In the genomic region with DNA sequence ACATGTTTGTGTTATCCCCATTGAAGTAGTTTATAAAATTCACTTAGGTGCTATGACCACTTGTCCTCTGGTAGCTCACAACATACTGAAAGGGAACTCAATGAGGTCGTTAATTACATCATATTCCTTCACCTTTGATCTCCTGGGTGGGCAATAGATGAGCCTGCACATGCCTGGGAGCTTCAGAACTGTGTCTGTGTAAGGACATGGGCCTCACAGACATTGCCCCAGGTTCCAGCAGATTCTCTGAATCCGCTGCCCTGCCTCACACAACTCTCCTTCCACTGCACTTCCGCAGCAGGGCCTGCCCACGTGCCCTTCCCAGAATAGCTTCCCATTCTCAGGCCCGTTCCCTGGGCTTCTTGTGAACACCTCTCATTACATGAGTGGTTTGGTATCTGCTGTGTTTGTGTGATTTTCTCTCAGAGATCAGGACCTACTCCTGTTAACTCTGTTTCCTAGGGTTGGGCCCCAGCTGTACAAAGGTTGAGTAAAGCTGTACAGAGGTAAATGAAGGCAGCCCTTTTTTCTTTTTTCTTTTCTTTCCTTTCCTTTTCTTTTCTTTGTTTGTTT, we compare ENCODE assay signal across 18 mouse cellular contexts. TPM values are rescaled to one million over a fixed set of nuclear protein-coding genes. Genes with fewer than 3 reads are reported as not detected.
DNase-seq lines count a peak whose midpoint lies in the region; ATAC-seq and TF ChIP-seq lines count a peak whose summit lies in the region.
"Had no signal": no experiment of that assay in that cellular context is flagged by ENCODE, and none has a peak within 500 bp of the region (broad histone marks: within the 10 kb centered on the region; RNA-seq: fewer than 3 reads in every experiment).

No protein-coding gene starts in this region.

- TF ChIP-seq EP300 in heart, postnatal 0 days (IDR thresholded peaks at IDR 0.05; ENCODE audit: low read depth): no peak

- TF ChIP-seq CTCF in heart, postnatal 0 days (IDR thresholded peaks at IDR 0.05; ENCODE audit: low read depth): no peak

- no peaks in the 10 kb centered on the region for H3K36me3 ChIP-seq in heart, postnatal 0 days (replicated peaks; ENCODE audit: control insufficient read depth, insufficient read depth, low read length)
- H3K36me3 ChIP-seq in stomach, embryonic 16.5 days (ENCODE audit: control insufficient read depth, insufficient read depth, low read length): no peaks in the 10 kb centered on the region
- H3K36me3 ChIP-seq: liver, embryonic 13.5 days; neural tube, embryonic 12.5 days had no signal

- H3K9me3 ChIP-seq in heart, postnatal 0 days (replicated peaks; ENCODE audit: control insufficient read depth, low read length): no peaks in the 10 kb centered on the region
- H3K9me3 ChIP-seq in stomach, embryonic 16.5 days (replicated peaks; ENCODE audit: control insufficient read depth, low read length): no peaks in the 10 kb centered on the region
- H3K9me3 ChIP-seq: kidney, embryonic 15.5 days; liver, embryonic 13.5 days; neural tube, embryonic 12.5 days had no signal

- H3K27me3 ChIP-seq in heart, postnatal 0 days (ENCODE audit: control insufficient read depth, insufficient read depth, low read length): no peaks in the 10 kb centered on the region
- H3K27me3 ChIP-seq in stomach, embryonic 16.5 days (ENCODE audit: control insufficient read depth, insufficient read depth, low read length): no peaks in the 10 kb centered on the region
- H3K27me3 ChIP-seq: kidney, embryonic 15.5 days; liver, embryonic 13.5 days; neural tube, embryonic 12.5 days; Patski had no signal

- H3K27ac ChIP-seq in heart, postnatal 0 days (ENCODE audit: low read depth): peak overlapping the region; percentile 60
- peak overlapping the region; percentile 43 for H3K27ac ChIP-seq in stomach, embryonic 16.5 days (ENCODE audit: low read length)
- H3K27ac ChIP-seq: hindbrain, postnatal 0 days; kidney, embryonic 15.5 days; layer of hippocampus, adult 2 months; liver, embryonic 13.5 days; neural tube, embryonic 12.5 days had no signal

- no peak overlapping the region for H3K4me2 ChIP-seq in heart, postnatal 0 days (ENCODE audit: low read depth, low read length)
- H3K4me2 ChIP-seq in stomach, embryonic 16.5 days (ENCODE audit: low read depth, low read length): no peak overlapping the region
- H3K4me2 ChIP-seq: kidney, embryonic 15.5 days; liver, embryonic 13.5 days; neural tube, embryonic 12.5 days had no signal

- H3K9ac ChIP-seq in heart, postnatal 0 days (replicated peaks; ENCODE audit: low read depth, low read length): no peak overlapping the region
- no peak overlapping the region for H3K9ac ChIP-seq in stomach, embryonic 16.5 days (ENCODE audit: low read length)
- H3K9ac ChIP-seq: kidney, embryonic 15.5 days; liver, embryonic 13.5 days; neural tube, embryonic 12.5 days had no signal

- no peak overlapping the region for H3K4me3 ChIP-seq in heart, postnatal 0 days (ENCODE audit: low read depth, low read length)
- H3K4me3 ChIP-seq in stomach, embryonic 16.5 days (replicated peaks; ENCODE audit: low read length): no peak overlapping the region
- H3K4me3 ChIP-seq: erythroblast, embryonic 14.5 days; kidney, embryonic 15.5 days; layer of hippocampus, adult 2 months; liver, embryonic 13.5 days; neural tube, embryonic 12.5 days had no signal

- ATAC-seq in heart, postnatal 0 days (ENCODE audit: insufficient read depth, low read depth): peak; percentile 90
- ATAC-seq in stomach, embryonic 16.5 days (ENCODE audit: insufficient read depth, low FRiP score): peak; percentile 71; the same call in 1 of the 2 replicates
- ATAC-seq: forebrain, embryonic 16.5 days; hindbrain, postnatal 0 days; Patski had no signal

- 34% methylated on average over 5 of the region's 5 CpGs for whole genome bisulfite sequencing in heart, postnatal 0 days
- 64% methylated on average over 5 of the region's 5 CpGs for WGBS in stomach, embryonic 16.5 days

- DNase-seq in frontal cortex, postnatal 36 days (ENCODE audit: low spot score in 2 of 2): peak; percentile 39 to 40
- no peak for DNase-seq in frontal cortex, postnatal 25 days (ENCODE audit: low spot score in 2 of 2)
- DNase-seq in right cerebral cortex, adult 18-20 months: peak; percentile 63
- DNase-seq in right cerebral cortex, postnatal 10 days (ENCODE audit: low spot score in 2 of 2): no peak
- peak; percentile 54 for DNase-seq in heart, postnatal 0 days (ENCODE audit: low spot score)
- DNase-seq in spleen, postnatal 14 days (ENCODE audit: low spot score in 2 of 2): no peak
- no peak for DNase-seq in cerebellum, adult 18-20 months
- DNase-seq: cerebellum, adult 8-10 months; liver, embryonic 13.5 days had no signal

- peaks cover 6% of the 10 kb centered on the region; the same call in 1 of the 2 replicates for H3K4me1 ChIP-seq in heart, postnatal 0 days (ENCODE audit: control insufficient read depth, insufficient read depth)
- no peaks in the 10 kb centered on the region for H3K4me1 ChIP-seq in stomach, embryonic 16.5 days (ENCODE audit: control insufficient read depth, insufficient read depth, low read length)
- H3K4me1 ChIP-seq: liver, embryonic 13.5 days had no signal

RNA-seq across cellular contexts. Expression of a gene that starts 50.7 kb away (rescaled TPM):
- total RNA-seq in heart, postnatal 0 days (2014; rRNA removed; ENCODE audit: low replicate concordance): not detected in 2 replicates
- polyA plus RNA-seq in heart, postnatal 0 days (2015; fragmentation: Nextera tagmentation; extraction: Ambion mirVana): 0.07 and 0.33 TPM in 2 replicates
- polyA plus RNA-seq in stomach, embryonic 16.5 days (2015; fragmentation: Nextera tagmentation; extraction: Ambion mirVana): 2.0 and 2.6 TPM in 2 replicates
- total RNA-seq: layer of hippocampus, adult 2 months; left cerebral cortex, postnatal 14 days had no signal
- polyA plus RNA-seq: erythroblast, embryonic 14.5 days; forebrain, embryonic 16.5 days; liver, embryonic 13.5 days; Patski had no signal

Comparison
In these comparisons a context has a peak if more than half of its experiments do, and no peak if none do; other contexts are left out.
1. DNase-seq: peak in frontal cortex, postnatal 36 days (2 of 2), right cerebral cortex, adult 18-20 months (single experiment) and heart, postnatal 0 days (single experiment); none in frontal cortex, postnatal 25 days (0 of 2), right cerebral cortex, postnatal 10 days (0 of 2), spleen, postnatal 14 days (0 of 2) and cerebellum, adult 18-20 months (0 of 2).